Mouse (Mus musculus): ENCODE results near the gene Best3. TPM values are rescaled to one million over a fixed set of nuclear protein-coding genes. Genes with fewer than 3 reads are reported as not detected.
"Not testable (repeated sequence)": the region's sequence is repeated elsewhere in the genome, so short reads cannot be mapped to it uniquely, and the experiment has no call there.

Gene Best3
- polyA plus RNA-seq, 1 experiment from 2014 or later: 0.21 TPM

DNA sequence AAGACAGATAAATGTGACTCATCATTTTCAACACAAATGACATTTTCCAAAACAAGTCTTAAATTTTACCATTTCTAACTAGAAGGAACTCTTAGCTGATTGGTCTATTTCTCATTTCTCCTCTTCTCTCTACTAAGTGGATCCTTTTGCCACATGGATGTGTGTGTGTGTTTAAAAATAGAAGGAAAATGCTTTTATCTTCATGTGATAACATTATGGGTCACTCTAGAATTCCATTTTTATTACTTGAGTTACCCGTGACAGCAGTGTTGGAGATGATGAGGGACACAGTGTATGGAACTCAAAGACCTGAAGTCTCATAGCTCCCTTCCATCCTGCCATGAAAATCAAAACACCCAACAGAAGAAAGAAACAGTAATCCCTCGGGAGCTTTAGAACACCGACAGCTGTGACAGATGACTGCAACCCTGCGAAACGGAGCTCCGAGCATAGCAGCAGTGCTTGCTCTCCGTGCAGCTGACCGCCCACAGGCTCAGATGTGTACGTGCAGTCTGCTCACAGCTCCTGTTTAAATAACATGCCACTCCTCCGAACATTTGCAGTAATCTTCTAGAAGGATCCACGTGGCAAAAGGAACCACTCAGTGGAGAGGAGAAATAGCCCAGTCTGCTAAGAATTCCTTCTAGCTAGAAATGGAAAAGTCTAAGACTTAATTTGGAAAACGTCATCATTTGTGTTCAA lies 27.7 kb downstream of the Best3 start:
- H3K9ac ChIP-seq (ENCODE audit: low read length): no peak overlapping the region
- no peaks in the 10 kb centered on the region for H3K27me3 ChIP-seq (ENCODE audit: control insufficient read depth, insufficient read depth, low read depth, low read length)
- H3K4me3 ChIP-seq (ENCODE audit: low read length): no peak overlapping the region
- H3K9me3 ChIP-seq (ENCODE audit: control insufficient read depth, low read length): no peaks in the 10 kb centered on the region
- WGBS: 6% methylated on average over 12 of the region's 12 CpGs
- H3K27ac ChIP-seq (ENCODE audit: low read length): peak overlapping the region; percentile 14; the same call in 1 of the 2 replicates
- H3K4me2 ChIP-seq (ENCODE audit: low read depth, low read length): peak overlapping the region; percentile 41
- ATAC-seq (ENCODE audit: low read depth): peak; percentile 96
- no peaks in the 10 kb centered on the region for H3K36me3 ChIP-seq (ENCODE audit: control insufficient read depth, insufficient read depth, low read length)
- H3K4me1 ChIP-seq (replicated peaks; ENCODE audit: control insufficient read depth, insufficient read depth, low read length): peaks cover 6% of the 10 kb centered on the region; the same call in 1 of the 2 replicates

DNA sequence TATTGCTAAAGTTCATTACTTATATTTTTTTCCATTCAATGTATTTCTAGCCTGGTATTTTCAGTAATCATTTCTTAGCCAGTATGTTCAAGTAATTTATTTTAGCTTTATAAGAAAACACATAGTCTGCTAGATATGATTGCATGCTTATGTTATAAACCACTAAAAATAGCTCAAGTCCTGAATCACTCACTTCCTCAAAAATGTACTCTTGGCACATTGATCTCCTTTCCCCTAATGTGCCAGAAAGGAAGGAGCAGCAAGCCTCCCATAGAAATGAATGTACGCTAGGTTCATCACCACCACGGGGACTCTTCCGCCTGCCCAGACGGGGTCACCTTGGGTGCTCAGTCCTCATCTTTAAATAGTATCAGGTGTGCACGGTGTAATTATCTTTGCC lies 28.5 kb downstream of the Best3 start:
- peak; percentile 59 for ATAC-seq (ENCODE audit: low read depth)
- no peak overlapping the region for H3K9ac ChIP-seq (ENCODE audit: low read length)
- no peaks in the 10 kb centered on the region for H3K27me3 ChIP-seq (ENCODE audit: control insufficient read depth, insufficient read depth, low read depth, low read length)
- H3K36me3 ChIP-seq (ENCODE audit: control insufficient read depth, insufficient read depth, low read length): no peaks in the 10 kb centered on the region
- H3K4me3 ChIP-seq (ENCODE audit: low read length): no peak overlapping the region
- no peak overlapping the region for H3K27ac ChIP-seq (ENCODE audit: low read length)
- H3K9me3 ChIP-seq (ENCODE audit: control insufficient read depth, low read length): no peaks in the 10 kb centered on the region
- no peak overlapping the region for H3K4me2 ChIP-seq (ENCODE audit: low read depth, low read length)
- 62% methylated on average over 5 of the region's 5 CpGs for WGBS
- H3K4me1 ChIP-seq (replicated peaks; ENCODE audit: control insufficient read depth, insufficient read depth, low read length): peaks cover 6% of the 10 kb centered on the region; the same call in 1 of the 2 replicates

DNA sequence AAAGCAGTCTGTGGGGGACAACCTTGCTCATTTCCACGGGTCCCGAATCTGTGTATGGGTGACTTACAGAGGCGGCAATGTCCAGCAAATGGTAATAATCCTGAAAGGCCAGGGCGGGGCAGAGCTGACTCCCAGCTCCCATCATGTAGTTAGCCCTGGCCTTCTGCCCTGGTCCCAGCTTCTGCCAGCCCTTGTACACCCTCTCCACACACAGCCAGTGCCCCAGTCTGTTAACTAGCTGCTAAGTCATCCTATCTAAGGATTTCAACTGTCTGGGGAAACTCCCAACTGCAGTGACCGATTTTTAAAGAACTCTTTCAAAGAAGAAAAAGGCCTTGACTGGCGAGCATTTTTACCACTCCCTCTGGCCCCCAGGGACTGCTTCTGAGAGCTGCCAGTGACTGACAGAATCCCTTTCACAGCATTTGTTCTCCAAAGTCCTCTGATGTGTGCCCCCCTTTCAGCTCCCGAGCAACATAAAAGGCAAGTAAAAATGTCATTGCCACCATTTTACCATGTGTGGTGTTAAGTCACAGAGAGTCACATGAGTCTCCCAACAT lies 32.2 kb downstream of the Best3 start:
- peaks cover 6% of the 10 kb centered on the region; the same call in 1 of the 2 replicates for H3K4me1 ChIP-seq (replicated peaks; ENCODE audit: control insufficient read depth, insufficient read depth, low read length)
- H3K4me3 ChIP-seq (ENCODE audit: low read length): no peak overlapping the region
- H3K27ac ChIP-seq (ENCODE audit: low read length): no peak overlapping the region
- no peak overlapping the region for H3K4me2 ChIP-seq (ENCODE audit: low read depth, low read length)
- ATAC-seq (ENCODE audit: low read depth): no peak
- 68% methylated on average over 7 of the region's 7 CpGs for WGBS
- no peak overlapping the region for H3K9ac ChIP-seq (ENCODE audit: low read length)
- no peaks in the 10 kb centered on the region for H3K9me3 ChIP-seq (ENCODE audit: control insufficient read depth, low read length)
- H3K27me3 ChIP-seq (ENCODE audit: control insufficient read depth, insufficient read depth, low read depth, low read length): peaks cover 3% of the 10 kb centered on the region; the same call in 1 of the 2 replicates
- no peaks in the 10 kb centered on the region for H3K36me3 ChIP-seq (ENCODE audit: control insufficient read depth, insufficient read depth, low read length)

DNA sequence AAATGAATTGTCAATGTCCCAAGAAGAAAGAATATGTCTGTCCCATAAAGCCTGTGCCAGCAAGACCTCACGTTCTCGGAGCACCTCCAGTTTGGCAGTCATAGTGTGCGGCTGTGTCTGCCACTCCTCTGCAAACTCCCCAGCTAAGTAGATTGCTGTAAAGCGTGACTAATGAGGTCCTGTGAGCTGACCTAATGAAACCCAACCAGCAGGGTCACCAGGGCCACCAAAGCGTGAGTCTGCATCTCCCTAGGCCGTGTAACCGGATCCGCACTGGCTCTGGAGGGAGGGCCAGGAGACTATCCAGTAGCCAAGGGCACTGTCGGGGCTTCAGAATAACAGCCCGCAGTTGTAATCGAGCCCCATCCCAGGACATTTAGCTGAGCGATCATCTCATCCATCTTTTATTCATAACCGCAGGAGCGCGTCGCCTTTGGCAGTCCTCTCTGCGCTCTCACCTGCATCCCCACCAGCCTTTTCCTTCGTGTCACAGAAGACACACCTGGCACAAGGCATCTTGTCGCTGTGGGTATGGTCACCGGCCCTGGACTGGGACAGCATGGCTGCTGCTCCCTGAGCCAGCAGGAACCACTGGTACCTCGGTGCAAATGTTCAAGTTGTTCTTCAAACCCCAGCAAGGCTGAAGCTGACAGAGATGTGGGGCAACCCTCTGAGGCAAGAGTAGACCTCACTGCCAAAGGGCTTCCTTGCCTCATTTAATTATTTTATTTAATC lies 35.1 kb downstream of the Best3 start:
- Histone ChIP-seq H3K9ac (ENCODE audit: low read length) (no peak overlapping the region), H3K4me3 (ENCODE audit: low read length) (no peak overlapping the region), H3K27ac (ENCODE audit: low read length) (no peak overlapping the region), H3K36me3 (ENCODE audit: control insufficient read depth, insufficient read depth, low read length) (no peaks in the 10 kb centered on the region), H3K27me3 (ENCODE audit: control insufficient read depth, insufficient read depth, low read depth, low read length) (peaks cover 3% of the 10 kb centered on the region; the same call in 1 of the 2 replicates), H3K4me1 (replicated peaks; ENCODE audit: control insufficient read depth, insufficient read depth, low read length) (peaks cover 6% of the 10 kb centered on the region; the same call in 1 of the 2 replicates), H3K4me2 (ENCODE audit: low read depth, low read length) (no peak overlapping the region), H3K9me3 (ENCODE audit: control insufficient read depth, low read length) (no peaks in the 10 kb centered on the region)
- 29% methylated on average over 21 of the region's 21 CpGs for WGBS
- no peak; the same call in 1 of the 2 replicates for ATAC-seq (ENCODE audit: low read depth)

DNA sequence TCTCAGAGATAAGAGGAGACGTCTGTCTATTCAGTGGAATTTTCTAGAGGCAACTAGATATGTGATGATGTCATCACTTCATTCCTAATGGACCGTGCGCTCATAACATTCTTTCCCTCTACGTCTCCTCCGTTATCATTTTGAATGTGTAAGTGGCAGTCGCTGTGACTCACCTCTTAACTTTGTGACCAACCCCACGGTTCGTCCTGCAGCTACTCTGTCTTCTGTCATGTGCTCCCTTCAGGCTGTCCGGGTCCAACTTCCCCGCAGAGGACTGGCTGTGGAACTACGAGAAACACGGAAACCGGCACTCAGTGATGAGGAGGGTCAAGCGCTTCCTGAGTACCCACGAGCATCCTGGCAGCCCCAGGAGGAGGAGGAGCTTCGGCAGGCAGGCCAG lies 37.6 kb downstream of the Best3 start:
- Histone ChIP-seq H3K27me3 (ENCODE audit: control insufficient read depth, insufficient read depth, low read depth, low read length) (peaks cover 3% of the 10 kb centered on the region; the same call in 1 of the 2 replicates), H3K4me3 (ENCODE audit: low read length) (peak overlapping the region; percentile 35), H3K36me3 (ENCODE audit: control insufficient read depth, insufficient read depth, low read length) (no peaks in the 10 kb centered on the region), H3K4me2 (ENCODE audit: low read depth, low read length) (peak overlapping the region; percentile 58), H3K4me1 (replicated peaks; ENCODE audit: control insufficient read depth, insufficient read depth, low read length) (peaks cover 6% of the 10 kb centered on the region; the same call in 1 of the 2 replicates), H3K9me3 (ENCODE audit: control insufficient read depth, low read length) (no peaks in the 10 kb centered on the region), H3K9ac (ENCODE audit: low read length) (no peak overlapping the region), H3K27ac (ENCODE audit: low read length) (no peak overlapping the region)
- peak; percentile 41; the same call in 1 of the 2 replicates for ATAC-seq (ENCODE audit: low read depth)
- WGBS: 15% methylated on average over 16 of the region's 16 CpGs

DNA sequence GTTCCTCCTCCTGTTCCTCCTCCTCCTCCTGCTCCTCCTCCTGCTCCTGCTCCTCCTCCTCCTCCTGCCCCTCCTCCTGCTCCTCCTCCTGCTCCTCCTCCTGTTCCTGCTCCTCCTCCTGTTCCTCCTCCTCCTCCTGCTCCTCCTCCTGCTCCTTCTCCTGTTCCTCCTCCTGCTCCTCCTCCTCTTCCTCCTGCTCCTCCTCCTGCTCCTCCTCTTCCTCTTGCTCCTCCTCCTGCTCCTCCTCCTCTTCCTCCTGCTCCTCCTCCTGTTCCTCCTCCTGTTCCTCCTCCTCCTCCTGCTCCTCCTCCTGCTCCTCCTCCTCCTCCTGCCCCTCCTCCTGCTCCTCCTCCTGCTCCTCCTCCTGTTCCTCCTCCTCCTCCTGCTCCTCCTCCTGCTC lies 39.7 kb downstream of the Best3 start:
- not testable (repeated sequence) for H3K27ac ChIP-seq (ENCODE audit: low read length); H3K9ac ChIP-seq (ENCODE audit: low read length); H3K9me3 ChIP-seq (ENCODE audit: control insufficient read depth, low read length); H3K4me1 ChIP-seq (replicated peaks; ENCODE audit: control insufficient read depth, insufficient read depth, low read length); ATAC-seq (ENCODE audit: low read depth); H3K27me3 ChIP-seq (ENCODE audit: control insufficient read depth, insufficient read depth, low read depth, low read length); H3K36me3 ChIP-seq (ENCODE audit: control insufficient read depth, insufficient read depth, low read length); H3K4me2 ChIP-seq (ENCODE audit: low read depth, low read length); H3K4me3 ChIP-seq (ENCODE audit: low read length)

DNA sequence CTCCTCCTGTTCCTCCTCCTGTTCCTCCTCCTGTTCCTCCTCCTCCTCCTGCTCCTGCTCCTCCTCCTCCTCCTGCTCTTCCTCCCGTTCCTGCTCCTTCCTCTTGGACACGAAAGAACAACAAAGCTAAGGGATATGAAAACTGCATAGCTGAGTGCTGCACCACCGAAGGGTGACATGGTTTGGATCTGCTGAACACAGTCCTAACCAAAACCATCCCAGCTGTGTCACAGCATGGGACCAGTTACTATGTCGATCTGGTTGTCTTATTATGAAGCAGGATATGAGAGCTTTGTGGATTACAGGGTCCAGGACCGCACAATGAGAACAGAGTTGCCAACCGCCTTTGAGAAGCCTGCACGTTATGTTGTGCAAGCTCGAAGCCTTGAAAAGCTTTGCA lies 40.1 kb downstream of the Best3 start:
- 73% methylated on average over 8 of the region's 8 CpGs for WGBS
- no peak overlapping the region for H3K27ac ChIP-seq (ENCODE audit: low read length)
- ATAC-seq (ENCODE audit: low read depth): no peak
- no peaks in the 10 kb centered on the region for H3K9me3 ChIP-seq (ENCODE audit: control insufficient read depth, low read length)
- no peak overlapping the region for H3K9ac ChIP-seq (ENCODE audit: low read length)
- no peak overlapping the region for H3K4me2 ChIP-seq (ENCODE audit: low read depth, low read length)
- H3K4me3 ChIP-seq (ENCODE audit: low read length): no peak overlapping the region
- peaks cover 6% of the 10 kb centered on the region; the same call in 1 of the 2 replicates for H3K4me1 ChIP-seq (replicated peaks; ENCODE audit: control insufficient read depth, insufficient read depth, low read length)
- H3K27me3 ChIP-seq (ENCODE audit: control insufficient read depth, insufficient read depth, low read depth, low read length): peaks cover 3% of the 10 kb centered on the region; the same call in 1 of the 2 replicates
- H3K36me3 ChIP-seq (ENCODE audit: control insufficient read depth, insufficient read depth, low read length): no peaks in the 10 kb centered on the region

DNA sequence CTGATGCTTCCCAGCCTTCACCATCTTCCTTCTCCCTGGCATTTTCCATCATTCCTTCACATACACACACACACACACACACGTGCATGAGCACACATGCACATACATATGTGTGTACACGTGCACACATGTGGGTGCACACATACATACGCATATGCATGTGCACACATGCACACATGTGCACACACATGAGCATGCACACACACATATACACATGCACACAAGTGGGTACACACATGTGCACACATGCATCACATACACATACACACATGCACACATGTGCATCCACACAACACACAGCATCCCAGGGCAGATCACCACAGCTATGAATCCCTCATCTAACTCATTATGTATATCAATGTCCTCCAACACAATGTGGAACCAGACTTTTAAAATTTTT lies 45.0 kb downstream of the Best3 start:
- Histone ChIP-seq H3K36me3 (ENCODE audit: control insufficient read depth, insufficient read depth, low read length) (no peaks in the 10 kb centered on the region), H3K4me2 (ENCODE audit: low read depth, low read length) (no peak overlapping the region), H3K4me3 (ENCODE audit: low read length) (no peak overlapping the region), H3K4me1 (replicated peaks; ENCODE audit: control insufficient read depth, insufficient read depth, low read length) (no peaks in the 10 kb centered on the region), H3K9me3 (ENCODE audit: control insufficient read depth, low read length) (no peaks in the 10 kb centered on the region), H3K27ac (ENCODE audit: low read length) (no peak overlapping the region), H3K9ac (ENCODE audit: low read length) (no peak overlapping the region), H3K27me3 (ENCODE audit: control insufficient read depth, insufficient read depth, low read depth, low read length) (no peaks in the 10 kb centered on the region)
- no peak for ATAC-seq (ENCODE audit: low read depth)
- 88% methylated on average over 3 of the region's 3 CpGs for WGBS

DNA sequence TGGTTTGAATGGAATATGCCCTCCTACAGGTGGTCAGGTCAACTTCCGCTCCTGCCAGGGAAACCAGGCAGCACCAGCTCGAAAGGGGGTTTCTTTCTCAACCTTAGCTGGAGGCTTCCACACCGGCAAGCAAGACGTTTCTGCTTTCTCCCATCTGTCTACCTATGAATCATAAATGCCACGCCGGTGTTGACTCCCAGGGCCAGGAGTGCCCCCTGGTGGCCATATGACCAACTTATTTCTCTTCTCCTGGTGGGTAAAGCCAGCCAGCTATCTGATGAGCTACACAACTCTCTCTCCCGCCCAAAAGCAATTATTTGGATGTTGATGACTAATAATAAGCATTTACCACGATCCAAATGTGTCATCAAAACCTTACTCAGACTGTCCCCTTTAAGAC lies 47.7 kb downstream of the Best3 start:
- no peak overlapping the region for H3K9ac ChIP-seq (ENCODE audit: low read length)
- H3K27ac ChIP-seq (ENCODE audit: low read length): no peak overlapping the region
- H3K4me2 ChIP-seq (ENCODE audit: low read depth, low read length): no peak overlapping the region
- H3K36me3 ChIP-seq (ENCODE audit: control insufficient read depth, insufficient read depth, low read length): no peaks in the 10 kb centered on the region
- H3K9me3 ChIP-seq (ENCODE audit: control insufficient read depth, low read length): no peaks in the 10 kb centered on the region
- no peaks in the 10 kb centered on the region for H3K4me1 ChIP-seq (replicated peaks; ENCODE audit: control insufficient read depth, insufficient read depth, low read length)
- H3K27me3 ChIP-seq (ENCODE audit: control insufficient read depth, insufficient read depth, low read depth, low read length): no peaks in the 10 kb centered on the region
- WGBS: 14% methylated on average over 8 of the region's 8 CpGs
- no peak for ATAC-seq (ENCODE audit: low read depth)
- no peak overlapping the region for H3K4me3 ChIP-seq (ENCODE audit: low read length)

Data from lung, embryonic 16.5 days (tissue).